Mouse (Mus musculus) embryo, embryonic 11.5 days (tissue): ENCODE measurements around the gene Psenen.

Experiments used
- DNase-seq: peaks from one replicate; pipeline ENCODE4 v3.0.0-alpha.2; 2012; ENCODE audit warnings: low read depth, low spot score

Gene Psenen

DNA sequence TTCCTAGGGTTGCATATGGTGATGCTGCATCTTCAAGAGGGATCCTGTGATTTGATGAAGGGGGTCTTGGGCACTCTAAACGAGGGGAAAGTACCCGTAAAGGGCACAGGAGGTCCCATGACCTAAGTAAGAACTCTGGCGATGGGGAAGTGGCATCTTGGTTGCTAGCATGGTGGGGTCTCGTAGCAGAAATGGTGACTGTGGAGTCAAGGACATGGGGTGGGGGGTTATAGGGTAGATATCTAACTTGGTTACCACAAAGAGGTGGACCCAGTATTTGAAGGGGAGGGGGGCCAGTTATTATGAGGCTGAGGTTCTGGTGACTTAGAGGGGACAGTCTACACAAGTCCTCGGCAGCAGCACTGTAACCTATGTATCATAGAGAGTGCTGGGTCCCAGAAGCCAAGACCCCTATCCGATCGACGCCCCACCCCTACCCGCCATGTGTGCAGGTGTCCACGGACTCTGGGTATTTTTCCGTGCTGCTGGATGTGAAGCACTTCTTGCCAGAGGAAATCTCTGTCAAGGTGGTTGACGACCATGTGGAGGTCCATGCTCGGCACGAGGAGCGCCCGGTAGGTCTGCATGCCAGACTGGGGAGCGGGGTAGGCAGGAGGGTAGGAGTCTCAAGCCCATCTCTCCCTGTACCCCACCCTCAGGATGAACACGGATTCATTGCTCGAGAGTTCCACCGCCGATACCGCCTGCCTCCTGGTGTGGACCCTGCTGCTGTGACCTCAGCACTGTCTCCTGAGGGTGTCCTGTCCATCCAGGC lies 9.4 kb downstream of the Psenen start:
- DNase-seq, result no peak

DNA sequence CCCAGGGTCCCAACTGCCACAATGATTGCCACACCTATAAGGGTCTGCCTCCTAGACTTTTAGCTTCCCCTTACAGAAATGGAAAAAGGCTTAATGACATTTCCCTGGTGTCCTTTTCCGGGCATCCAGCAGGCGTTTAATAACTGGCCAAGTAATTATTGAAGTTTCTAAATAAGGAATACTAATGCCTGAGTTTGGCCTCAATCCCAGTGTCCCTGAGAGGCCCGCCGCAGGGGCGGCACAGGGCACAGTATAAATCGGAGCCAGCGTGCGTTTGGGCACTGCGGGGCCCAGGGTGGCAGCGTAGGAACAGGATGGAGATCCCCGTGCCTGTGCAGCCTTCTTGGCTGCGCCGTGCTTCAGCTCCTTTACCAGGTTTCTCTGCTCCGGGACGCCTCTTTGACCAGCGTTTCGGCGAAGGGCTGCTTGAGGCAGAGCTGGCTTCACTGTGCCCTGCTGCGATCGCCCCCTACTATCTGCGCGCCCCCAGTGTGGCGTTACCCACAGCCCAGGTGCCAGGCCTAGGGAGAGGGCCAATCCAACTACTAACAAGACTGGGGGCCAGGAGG lies 10.3 kb downstream of the Psenen start:
- DNase-seq, result no peak

DNA sequence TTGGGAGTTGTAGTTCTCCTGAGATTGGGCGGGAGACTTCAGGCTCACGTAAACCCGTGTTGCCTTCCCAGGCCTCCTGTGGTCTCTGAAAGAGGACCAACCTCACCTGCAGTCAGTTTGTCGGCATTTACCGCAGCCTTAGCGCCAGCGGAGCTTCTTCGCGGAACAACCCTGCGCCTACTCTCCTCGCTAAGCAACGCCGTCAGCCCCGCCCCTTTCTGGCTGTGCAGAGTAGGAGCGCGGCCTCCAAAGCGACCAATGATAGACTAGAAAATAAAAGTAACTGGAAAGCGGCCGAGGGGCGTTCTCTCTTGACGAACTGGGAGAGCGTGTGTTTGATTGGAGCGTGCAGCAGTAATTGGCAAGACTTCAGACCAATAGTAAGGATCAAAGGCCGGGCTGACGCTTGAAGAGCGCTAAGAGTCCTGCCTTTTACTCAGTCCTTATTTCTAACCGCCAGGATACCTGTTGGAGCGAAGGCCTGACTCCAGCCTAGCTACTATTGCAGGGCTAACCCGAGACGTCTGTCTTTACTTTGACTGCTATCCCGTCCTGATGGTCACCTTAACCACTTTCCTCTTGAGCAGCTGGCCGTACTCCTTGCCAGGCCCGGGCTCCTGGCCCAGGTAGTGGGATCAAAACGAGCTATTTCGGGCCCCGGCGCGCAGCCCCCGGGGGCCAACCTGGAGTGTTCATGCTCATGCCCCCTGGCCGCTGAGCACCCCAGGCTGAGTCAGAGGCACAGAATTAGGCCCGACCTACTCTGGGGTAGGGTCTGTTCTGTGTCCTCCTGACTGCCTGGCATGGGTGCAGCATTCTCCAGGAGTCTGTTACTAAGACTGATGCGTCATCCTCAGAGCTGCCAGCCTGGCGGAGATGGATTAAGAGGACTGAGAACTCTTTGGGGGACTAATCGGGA lies 11.1 kb downstream of the Psenen start, which contains the start of the genes Hspb6 and Proser3:
Gene Hspb6, plus strand, starts transcription at position 77 of the 919 bp plus-strand sequence.
Gene Proser3, minus strand, starts transcription at position 198 of the 919 bp plus-strand sequence.
- DNase-seq, result peak; percentile 93

DNA sequence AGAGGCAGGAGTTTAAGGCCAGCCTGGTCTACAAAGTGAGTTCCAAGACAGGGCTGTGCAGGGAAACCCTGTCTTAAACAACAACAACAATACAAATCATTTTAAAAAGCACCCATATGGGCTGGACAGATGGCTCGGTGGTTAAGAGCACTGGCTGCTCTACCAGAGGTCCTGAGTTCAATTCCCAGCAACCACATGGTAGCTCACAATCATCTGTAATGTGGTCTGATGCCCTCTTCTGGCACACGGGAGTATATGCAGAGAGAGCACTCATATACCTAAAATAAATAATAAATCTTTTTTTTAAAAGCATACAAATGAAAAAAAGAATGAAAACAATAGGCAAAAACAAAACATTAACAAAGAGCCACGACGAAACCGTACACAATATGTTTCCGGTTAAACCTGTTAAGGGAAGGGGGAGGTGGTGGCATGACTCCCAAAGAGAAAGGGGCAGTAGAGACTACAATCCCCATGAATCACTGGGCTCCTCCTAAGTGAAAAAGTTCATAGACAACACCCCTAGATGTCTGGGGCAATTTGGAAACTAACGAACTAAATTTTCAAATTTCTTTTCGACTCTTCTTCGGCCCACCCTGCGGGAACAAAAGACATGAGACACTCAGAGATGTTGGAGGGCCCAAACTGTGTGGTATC lies 11.9 kb downstream of the Psenen start:
- peak; percentile 31 for DNase-seq

DNA sequence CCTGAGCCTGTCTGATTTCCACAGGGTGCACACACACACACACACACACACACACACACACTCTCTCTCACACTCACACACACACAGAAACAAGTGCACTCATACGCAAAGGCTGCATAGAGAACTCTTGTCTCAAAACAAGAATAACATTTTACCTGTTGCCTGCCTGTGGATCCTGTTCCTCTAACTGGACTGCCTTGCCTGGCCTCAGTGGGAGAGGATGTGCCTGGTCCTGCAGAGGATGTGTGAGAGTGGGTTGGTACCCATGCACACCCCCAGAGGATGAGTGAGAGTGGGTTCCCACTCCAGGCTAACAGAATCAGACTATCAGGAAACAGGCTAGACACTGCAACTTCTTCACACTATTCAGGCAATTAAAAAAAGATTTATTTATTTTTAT lies 12.8 kb downstream of the Psenen start:
- DNase-seq, result no peak

DNA sequence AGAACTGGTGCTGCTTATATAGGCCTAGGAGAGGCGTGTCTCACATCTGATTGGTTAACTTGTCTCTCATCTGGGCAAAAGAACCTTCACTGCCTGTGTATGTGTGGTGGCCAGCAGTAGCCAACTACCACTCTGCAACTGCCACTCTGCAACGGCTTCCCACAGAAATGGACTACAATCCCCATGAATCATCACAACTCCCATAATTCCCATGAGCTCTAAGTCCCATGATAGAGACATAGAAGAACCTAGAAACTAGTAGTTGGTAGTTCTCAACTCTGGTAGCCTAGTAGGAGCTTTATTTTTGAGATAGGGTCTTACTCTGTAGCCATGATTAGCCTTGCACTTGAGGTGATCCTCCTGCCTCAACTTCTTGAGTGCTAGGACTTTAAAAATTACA lies 13.5 kb downstream of the Psenen start:
- DNase-seq, result no peak

DNA sequence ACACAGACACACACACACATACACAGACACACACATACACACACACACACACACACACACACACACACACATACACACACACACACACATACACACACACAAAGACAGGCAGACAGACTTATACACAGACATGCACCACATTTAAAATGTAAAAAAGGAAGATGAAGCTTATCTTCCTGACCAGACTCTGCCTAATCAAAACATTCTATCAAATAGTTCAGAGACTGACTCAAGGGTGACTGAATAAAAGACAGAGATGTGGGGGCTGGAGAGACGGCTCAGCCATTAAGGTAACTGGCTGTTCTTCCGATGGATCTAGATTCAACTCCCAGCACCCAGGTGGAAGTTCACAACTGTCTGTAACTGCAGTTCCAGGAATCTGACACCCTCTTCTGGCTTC lies 19.1 kb downstream of the Psenen start:
- DNase-seq, result no peak

DNA sequence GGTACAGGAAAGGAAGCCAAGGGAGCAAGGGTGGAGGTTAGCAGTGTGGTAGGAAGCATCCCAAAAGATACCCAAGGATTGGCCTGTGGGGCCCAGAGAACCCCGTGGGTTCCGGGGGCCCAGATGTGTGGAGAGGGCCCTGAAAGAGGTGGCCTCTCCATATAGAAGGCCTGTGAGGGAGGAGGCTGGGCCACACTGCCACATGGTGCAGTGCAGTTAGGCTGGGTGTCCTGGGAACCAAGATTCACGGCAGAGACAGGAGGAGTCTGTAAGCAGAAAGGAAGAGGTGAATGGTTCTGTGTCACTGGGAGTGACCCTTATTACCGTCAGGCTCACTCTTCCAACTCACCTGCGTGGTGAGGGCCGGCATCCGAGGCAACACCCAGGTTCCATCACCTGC lies 22.9 kb downstream of the Psenen start:
- no peak for DNase-seq

DNA sequence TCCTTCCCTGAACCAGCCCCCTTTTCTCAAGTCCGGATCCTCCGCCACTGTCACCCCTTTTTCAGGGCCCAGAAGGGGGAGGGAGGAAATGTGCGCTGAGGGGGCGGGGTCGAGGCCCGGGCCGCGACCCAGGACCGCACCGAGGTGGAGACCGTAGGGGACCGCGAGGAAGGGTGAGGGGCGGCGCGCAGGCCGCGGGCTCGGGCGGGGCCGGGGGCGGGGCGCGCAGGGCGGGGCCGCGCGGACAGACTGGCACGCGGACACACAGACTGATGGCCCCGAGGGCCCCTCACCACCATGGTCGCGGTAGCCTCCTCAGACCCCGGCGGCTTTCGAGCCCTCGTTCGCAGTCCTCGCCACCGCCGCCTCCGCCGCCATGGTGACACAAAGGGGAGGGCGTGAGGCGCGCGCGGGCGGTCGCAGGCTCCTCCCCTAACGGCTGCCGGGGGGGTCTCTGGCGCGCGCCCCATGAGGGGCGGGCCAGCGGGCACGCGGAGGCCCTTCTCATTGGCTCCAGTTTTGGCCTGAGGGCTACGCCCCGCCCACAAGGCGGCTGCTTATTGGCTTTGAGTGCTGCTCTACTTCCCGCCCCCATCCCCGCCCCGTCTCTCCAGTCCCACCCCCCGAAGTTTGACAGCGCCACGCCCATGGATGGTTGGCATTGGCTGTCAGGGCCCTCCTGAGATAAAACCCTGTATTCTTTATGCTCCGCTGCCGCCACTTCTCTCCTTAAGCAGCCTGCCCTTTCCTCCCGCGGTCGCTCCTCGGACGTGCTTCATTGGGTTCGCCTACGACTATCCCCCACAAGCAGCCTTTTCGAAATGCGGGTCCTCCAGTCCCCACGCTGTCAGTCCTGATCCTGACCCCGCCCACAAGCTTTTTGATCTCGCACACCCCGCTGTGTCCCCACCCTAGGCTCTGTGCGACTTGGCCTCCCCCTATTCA lies 28.5 kb downstream of the Psenen start, which contains the start of gene Arhgap33:
Gene Arhgap33, minus strand, starts transcription at position 428 of the 945 bp plus-strand sequence.
- DNase-seq, result peak; percentile 99

DNA sequence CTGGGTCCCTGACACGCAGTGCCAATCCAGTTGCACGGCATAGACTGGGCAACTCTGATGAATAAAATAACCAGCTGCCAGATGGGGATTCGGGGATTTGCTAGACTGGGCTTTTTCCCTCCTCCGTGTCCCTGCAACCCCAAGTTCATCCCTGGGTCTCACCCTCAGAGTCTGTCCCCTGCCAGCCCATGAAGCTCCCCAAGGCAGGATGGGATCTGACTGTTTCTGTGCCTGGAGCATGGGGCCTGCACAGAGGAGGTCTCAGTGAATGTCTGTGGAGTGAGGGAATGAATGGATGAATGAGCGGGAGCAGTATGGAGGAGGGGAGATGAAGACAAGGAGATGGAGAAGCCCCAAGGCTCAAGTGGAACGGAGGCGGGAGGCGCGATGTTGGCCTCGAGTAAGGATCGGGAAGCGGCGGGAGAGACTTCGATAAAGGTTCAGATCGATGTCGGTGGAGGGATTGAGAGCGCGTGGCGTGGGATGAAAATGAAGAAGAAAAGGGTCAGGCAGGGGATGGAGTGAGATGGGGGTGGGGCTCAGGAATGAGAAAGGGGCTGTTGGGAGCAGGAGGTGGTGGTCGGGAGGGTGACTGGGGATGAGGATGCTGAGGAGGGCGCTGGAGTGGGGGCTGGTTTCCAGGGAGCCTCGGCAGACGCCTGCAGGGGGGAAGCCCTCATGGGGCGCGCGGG lies 29.3 kb downstream of the Psenen start:
- no peak for DNase-seq

DNA sequence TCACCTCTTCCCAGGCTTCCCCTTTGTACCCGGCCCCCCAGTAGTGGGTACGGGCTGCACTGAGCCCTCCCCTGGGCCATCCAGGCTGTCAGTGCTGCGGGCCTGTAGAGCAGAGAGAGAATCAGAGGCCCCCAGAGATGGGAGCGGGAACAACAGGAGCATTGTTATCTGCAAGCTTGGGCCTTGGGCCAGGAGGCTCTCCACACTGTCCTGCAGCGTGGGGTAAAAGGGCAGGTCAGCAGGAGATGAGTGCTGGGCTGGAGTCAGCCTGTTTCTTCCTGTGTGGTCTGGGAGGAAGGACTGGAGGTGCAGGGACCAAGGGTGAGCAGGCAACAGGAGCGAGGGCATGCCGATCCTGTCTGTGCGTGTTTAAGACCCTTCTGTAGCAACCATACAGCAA lies 30.5 kb downstream of the Psenen start:
- DNase-seq, result no peak

DNA sequence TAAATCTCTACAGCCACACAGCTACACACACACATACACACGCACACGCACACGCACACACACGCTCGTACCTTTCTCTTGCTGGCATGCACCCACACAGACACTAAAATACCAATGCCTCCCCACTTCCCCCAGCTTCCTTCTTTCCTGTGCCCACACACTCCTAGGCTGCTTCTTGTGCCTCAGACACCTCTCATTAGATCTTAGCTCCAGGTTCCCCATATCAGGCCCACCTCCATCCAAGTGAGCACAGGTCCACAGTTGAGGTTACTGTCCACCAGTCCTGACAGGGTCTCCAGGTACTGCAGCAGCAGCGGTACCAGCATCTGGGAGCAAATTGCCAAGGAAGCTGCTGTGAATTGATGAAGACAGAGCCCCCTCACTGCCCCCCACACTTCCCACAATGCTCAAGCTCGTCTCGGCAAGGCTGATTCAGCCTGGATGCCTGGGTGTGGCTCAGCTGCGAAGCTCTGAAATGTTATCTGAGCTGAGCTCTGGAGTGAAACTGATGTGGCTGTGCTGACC lies 32.1 kb downstream of the Psenen start:
- DNase-seq, result no peak

DNA sequence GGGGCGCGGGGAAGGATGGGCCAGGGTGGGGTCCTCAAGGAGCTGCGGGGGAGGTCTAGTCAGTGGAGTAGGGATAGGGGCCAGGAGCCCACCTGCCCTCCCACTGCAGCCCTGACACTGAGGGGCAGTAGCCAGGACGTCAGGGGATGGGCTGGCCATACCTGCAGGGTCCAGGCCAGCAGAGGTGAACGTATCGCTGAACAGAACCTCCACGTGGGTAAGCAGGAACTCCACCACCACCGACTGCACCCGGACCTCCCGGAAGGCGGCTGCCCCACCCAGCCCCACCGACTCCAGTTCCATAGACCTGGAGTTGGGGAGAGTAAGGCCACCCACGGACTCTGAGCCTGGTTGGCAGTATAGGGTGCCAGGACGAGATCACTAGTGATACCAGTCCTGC lies 36.4 kb downstream of the Psenen start:
- DNase-seq, result no peak

DNA sequence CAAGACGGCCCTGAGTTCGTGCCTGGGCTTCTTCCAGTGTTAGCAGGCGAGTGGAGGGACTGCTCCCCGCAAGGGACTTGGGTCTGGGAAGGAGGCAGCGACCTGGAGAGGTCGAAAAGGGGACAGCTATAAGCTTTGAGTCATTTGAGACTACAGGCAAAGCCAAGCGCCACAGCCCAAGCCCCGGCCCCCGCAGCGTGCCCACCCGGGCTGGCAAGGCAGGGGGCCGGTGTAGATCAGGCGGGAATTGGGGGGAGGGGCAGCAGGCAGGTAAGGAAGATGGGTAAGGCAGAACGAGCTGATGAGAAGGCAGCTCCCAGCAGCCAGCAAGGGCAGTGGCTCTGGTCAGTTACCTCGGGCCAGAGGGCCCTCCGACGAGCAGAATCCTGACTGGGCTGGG lies 37.0 kb downstream of the Psenen start:
- no peak for DNase-seq

DNA sequence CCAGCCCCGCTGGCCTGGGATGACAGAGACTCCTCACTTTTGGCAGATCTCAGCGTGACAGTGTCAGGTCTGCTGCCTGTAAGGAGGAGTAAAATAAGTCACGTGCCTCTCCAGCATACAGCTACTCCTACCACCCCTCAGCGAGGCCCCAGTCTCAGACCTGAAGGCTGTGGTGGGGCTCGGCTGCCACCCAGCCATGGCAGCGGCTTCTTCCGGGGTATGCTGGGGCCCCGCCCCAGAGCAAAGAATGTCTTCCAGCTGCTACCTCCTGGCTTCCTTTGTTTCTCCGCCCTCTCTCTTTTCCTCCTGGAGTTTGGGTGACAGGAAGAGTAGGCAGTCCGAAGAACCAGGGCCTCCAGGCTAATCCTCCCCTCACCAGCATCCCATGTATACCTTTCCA lies 37.5 kb downstream of the Psenen start:
- no peak for DNase-seq

DNA sequence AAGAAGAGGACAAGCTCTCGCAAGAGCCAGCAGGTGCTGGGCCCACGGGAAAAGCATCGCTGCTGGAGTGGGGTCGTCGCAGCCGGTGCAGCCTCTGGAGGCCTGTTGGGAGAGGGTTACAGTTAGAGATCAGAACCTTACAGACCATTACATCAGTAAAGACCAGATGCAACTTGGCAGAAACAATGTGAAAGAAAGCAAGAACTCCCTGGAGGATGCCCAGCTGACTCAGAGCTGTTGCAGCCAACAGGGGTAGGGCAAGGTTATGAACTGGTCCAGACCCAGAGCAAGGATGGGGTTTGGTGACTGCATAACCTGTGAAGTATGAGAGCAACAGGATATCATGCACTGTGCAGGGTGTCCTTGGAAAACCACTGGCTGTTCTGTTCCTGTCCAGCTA lies 38.9 kb downstream of the Psenen start:
- no peak for DNase-seq

DNA sequence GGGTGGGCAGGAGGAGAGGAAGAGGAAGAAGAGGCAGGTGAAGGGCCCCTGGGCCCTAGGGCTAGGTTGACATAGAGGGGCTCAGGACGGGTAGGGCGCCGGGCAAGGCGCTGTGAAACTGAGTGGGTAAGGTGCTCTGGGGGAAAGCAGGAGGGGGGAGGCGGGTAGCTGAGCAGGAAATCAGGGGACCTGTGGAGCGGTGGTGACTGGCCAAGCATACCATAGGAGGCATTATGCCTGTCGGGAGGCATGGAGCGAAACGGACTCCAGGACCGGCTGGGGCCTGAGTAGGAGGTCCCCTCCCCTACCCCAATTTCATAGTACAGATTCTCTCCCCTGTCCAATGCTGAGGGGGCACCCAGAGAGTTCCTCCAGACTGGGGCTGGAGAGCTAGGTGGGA lies 40.6 kb downstream of the Psenen start:
- DNase-seq, result no peak

DNA sequence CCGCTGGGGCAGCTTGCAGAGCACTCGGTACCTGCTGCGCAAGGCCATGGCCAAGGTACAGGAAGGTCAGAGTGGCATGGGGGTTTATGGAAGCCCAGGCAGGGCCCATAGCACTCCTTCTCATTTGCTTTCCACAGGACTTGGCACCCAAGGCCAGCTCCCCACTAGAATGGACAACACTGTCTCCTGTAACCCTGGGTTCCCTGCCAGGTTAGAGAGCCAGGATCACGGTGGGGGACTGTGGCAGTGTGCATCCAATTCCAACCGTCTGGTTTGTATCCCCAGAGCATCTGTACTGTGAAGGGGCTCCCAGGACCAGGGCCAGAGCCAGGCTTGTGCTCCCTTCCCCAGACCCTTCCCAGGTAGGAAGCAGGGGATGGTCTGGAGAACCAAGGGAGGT lies 42.6 kb downstream of the Psenen start:
- DNase-seq, result no peak

DNA sequence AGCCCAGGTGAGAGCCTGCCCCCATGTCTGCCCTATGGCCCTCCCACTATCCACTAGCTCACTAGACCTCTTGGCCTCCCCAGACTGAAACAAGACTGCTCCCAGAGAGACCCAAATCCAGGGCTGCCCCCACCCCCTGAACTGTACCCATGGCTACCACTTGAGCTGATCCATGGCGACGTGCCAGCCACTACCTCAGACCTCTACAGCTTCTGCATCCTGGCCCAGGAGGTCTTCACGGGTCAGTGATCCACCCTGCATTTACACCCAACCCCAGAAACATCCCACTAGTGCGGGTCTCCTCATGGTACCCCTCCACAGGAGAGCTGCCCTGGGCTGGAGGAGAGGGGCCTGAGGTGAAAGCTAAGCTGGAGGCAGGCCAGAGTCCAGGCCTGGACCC lies 43.0 kb downstream of the Psenen start:
- no peak for DNase-seq

DNA sequence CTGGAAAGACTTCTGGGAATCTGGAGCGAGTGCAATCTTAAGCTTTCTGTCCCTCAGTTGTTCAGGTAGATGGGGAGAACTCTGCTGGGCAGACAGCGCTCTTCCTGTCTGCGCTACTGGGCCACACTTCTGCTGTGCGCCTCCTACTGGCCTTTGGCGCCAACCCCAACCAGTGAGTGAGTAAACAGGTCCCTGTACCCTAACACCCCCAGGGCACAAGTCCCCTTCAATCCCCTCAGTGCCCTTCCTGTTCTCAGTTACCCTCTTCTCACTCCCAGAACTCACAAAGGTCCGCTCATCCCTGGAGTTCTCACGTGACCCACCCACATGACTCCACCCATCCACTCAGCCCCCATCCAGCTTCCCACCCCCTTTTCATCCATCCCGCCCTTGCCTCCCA lies 45.1 kb downstream of the Psenen start:
- DNase-seq, result no peak
